Comparison of ENCODE assay signal across 20 mouse cellular contexts in the genomic region with DNA sequence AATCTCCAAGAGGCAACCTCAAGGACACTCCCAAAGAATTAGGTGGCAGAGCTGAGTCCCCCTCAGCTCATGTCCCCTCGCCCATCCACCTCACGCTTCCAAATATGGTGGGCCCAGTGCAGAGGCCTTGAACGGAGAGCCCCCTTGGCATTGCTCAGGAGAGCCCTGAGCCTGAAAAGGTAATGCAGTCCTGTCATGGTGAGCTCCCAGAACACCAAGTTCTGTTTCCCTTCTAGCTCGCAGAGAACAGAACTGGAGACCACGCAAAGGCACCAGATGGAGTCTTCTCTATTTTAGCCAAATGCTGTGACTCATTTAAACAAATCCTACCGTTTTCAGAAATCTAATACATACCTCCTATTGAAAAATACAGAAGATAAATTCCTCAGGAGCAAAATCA. TPM values are rescaled to one million over a fixed set of nuclear protein-coding genes. Genes with fewer than 3 reads are reported as not detected.
DNase-seq lines count a peak whose midpoint lies in the region; ATAC-seq and TF ChIP-seq lines count a peak whose summit lies in the region.
"Had no signal": no experiment of that assay in that cellular context is flagged by ENCODE, and none has a peak within 500 bp of the region (broad histone marks: within the 10 kb centered on the region; RNA-seq: fewer than 3 reads in every experiment).

No protein-coding gene starts in this region.

- peak; percentile 74 to 76 for DNase-seq in cerebellum, adult 18-20 months
- DNase-seq in cerebellum, postnatal 4 days (ENCODE audit: low spot score in 2 of 2), result no peak
- peak in 1 of 2 experiments; percentile 47 for DNase-seq in left cerebral cortex, adult 2 months (ENCODE audit: extremely low spot score in 1 of 2, low spot score in 2 of 2)
- no peak for DNase-seq in left cerebral cortex, postnatal 4 days
- DNase-seq in right cerebral cortex, postnatal 36 days (ENCODE audit: low spot score in 2 of 2), result peak; percentile 51 to 73
- no peak for DNase-seq in urinary bladder, postnatal 25 days (ENCODE audit: low spot score)
- DNase-seq: adrenal gland, postnatal 36 days; heart, postnatal 36 days; kidney, adult 18-20 months; kidney, postnatal 25 days; lung, postnatal 10 days; retina, postnatal 1 day; thymus, adult 18-20 months had no signal

- TF ChIP-seq CTCF in left cerebral cortex, adult 2 months (IDR thresholded peaks at IDR 0.05), result no peak
- no peak for TF ChIP-seq CTCF in cortical plate, adult 2 months (IDR thresholded peaks at IDR 0.05; ENCODE audit: extremely low read depth, insufficient read depth, low read length)

- no peak overlapping the region for H3K4me3 ChIP-seq in left cerebral cortex, adult 2 months
- no peak overlapping the region for H3K4me3 ChIP-seq in cortical plate, adult 2 months (ENCODE audit: insufficient read depth, low read length)
- H3K4me3 ChIP-seq: forebrain, embryonic 15.5 days; heart, embryonic 12.5 days; midbrain, embryonic 10.5 days had no signal

- ATAC-seq in megakaryocyte, adult 5-6 weeks (ENCODE audit: poor library complexity, severe bottlenecking), result no peak
- ATAC-seq: forebrain, embryonic 15.5 days; hindbrain, embryonic 16.5 days had no signal

- peaks cover 26% of the 10 kb centered on the region for H3K4me1 ChIP-seq in cortical plate, adult 2 months (ENCODE audit: control insufficient read depth, insufficient read depth, low read length)
- H3K4me1 ChIP-seq: heart, embryonic 12.5 days had no signal

- peak overlapping the region; percentile 94 for H3K27ac ChIP-seq in left cerebral cortex, adult 2 months
- H3K27ac ChIP-seq in cortical plate, adult 2 months (ENCODE audit: insufficient read depth, low read length), result peak overlapping the region; percentile 98
- H3K27ac ChIP-seq: forebrain, embryonic 15.5 days; liver, embryonic 14.5 days; midbrain, embryonic 10.5 days had no signal

- no peak for TF ChIP-seq POLR2A in cortical plate, adult 2 months (IDR thresholded peaks at IDR 0.05; ENCODE audit: extremely low read depth, insufficient read depth, low read length)

- intact Hi-C loops in left cerebral cortex, adult 2 months (cut with DNase I), result loop anchor here (1.0 kb wide), 1 partner anchor 20 kb away; no protein-coding TSS in a partner anchor
- intact Hi-C loops in left cerebral cortex, postnatal 4 days (cut with DNase I), result no loop called here

RNA-seq across cellular contexts. Expression of a gene that starts 32.7 kb away (rescaled TPM):
- 100 to 1,000 TPM; 300 to 320 TPM for total RNA-seq in left cerebral cortex, adult 2 months (2021)
- total RNA-seq in left cerebral cortex, postnatal 4 days (2021), result 10 to 100 TPM; 70.4 to 74.5 TPM
- 105 and 106 TPM in 2 replicates for polyA plus RNA-seq in cortical plate, adult 2 months (2012; rRNA removed)
- total RNA-seq in megakaryocyte, adult 5-6 weeks (2015), result 0.91 and 1.5 TPM in 2 replicates
- total RNA-seq in megakaryocyte, adult 5-6 weeks (2017), result 0.37 and 0.62 TPM in 2 replicates

Comparison
In these comparisons a context has a peak if more than half of its experiments do, and no peak if none do; other contexts are left out.
1. DNase-seq: peak in cerebellum, adult 18-20 months (2 of 2) and right cerebral cortex, postnatal 36 days (2 of 2); none in cerebellum, postnatal 4 days (0 of 2), left cerebral cortex, postnatal 4 days (single experiment) and urinary bladder, postnatal 25 days (single experiment).
2. RNA of a gene that starts 32.7 kb away (total RNA-seq): 300 to 320 TPM in left cerebral cortex, adult 2 months and 70.4 to 74.5 TPM in left cerebral cortex, postnatal 4 days; 0.37 to 1.5 TPM in megakaryocyte, adult 5-6 weeks; every median in the first group is over 10 times any median in the second.